ENCODE assay signal across 21 mouse cellular contexts in the genomic region with DNA sequence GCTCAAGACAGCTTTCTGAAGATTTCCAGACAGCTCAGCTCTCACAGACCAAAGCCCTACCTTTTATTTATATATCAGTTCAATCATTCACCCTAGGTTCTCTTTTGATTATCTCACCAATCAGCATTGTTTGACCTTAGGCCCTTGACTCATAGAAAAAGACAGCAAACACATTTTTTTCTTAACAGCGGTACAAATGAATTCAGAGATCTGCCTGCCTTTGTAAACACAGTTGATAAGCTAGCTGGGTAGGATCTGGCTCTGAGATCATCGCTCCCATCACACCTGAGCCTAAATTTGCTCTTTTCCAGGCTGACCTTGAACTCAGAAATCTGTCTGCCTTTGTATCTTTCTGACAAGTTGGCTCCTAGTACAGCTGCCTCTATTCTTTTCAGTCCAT.
A peak's percentile ranks its signal among the peaks of the same experiment; 100 is the strongest.
DNase-seq lines count a peak whose midpoint lies in the region; ATAC-seq and TF ChIP-seq lines count a peak whose summit lies in the region.
"Had no signal": no experiment of that assay in that cellular context is flagged by ENCODE, and none has a peak within 500 bp of the region (broad histone marks: within the 10 kb centered on the region; RNA-seq: fewer than 3 reads in every experiment).

No protein-coding gene starts in this region.

- H3K4me3 ChIP-seq in liver, adult 2 months (ENCODE audit: insufficient read depth, low read depth, low read length), result no peak overlapping the region
- H3K4me3 ChIP-seq in liver, postnatal 0 days (ENCODE audit: low read depth, low read length), result no peak overlapping the region
- H3K4me3 ChIP-seq in small intestine, adult 2 months (ENCODE audit: low read depth, low read length), result no peak overlapping the region
- H3K4me3 ChIP-seq in intestine, embryonic 15.5 days (replicated peaks), result no peak overlapping the region

- no peak for TF ChIP-seq EP300 in liver, postnatal 0 days (IDR thresholded peaks at IDR 0.05; ENCODE audit: low read depth)

- ATAC-seq in liver, postnatal 0 days, result no peak
- no peak for ATAC-seq in intestine, embryonic 15.5 days
- ATAC-seq: activated CD4-positive, CD25-positive, alpha-beta regulatory T cell, adult 4 months; CD4-positive, CD25-positive, alpha-beta regulatory T cell, adult 4 months; Patski had no signal

- no peaks in the 10 kb centered on the region for H3K27me3 ChIP-seq in liver, adult 2 months (ENCODE audit: control insufficient read depth, insufficient read depth, low read length)
- H3K27me3 ChIP-seq in liver, postnatal 0 days (ENCODE audit: insufficient read depth, low read length), result no peaks in the 10 kb centered on the region
- no peaks in the 10 kb centered on the region for H3K27me3 ChIP-seq in small intestine, adult 2 months (ENCODE audit: control insufficient read depth, insufficient read depth, low read length)
- no peaks in the 10 kb centered on the region for H3K27me3 ChIP-seq in intestine, embryonic 15.5 days (replicated peaks)
- H3K27me3 ChIP-seq: CH12.LX, Patski had no signal

- no peaks in the 10 kb centered on the region for H3K79me2 ChIP-seq in liver, adult 2 months (ENCODE audit: control insufficient read depth, insufficient read depth, low read length)

- no peak for TF ChIP-seq CTCF in liver, adult 2 months (IDR thresholded peaks at IDR 0.05; ENCODE audit: low read depth, low read length)
- TF ChIP-seq CTCF in liver, postnatal 0 days (IDR thresholded peaks at IDR 0.05; ENCODE audit: low read depth), result no peak
- no peak for TF ChIP-seq CTCF in small intestine, adult 2 months (IDR thresholded peaks at IDR 0.05; ENCODE audit: extremely low read depth, insufficient read length, insufficient replicate concordance, low read depth, low read length)

- intact Hi-C loops in heart, postnatal 10 days (cut with DNase I), result no loop called here

- no peak overlapping the region for H3K9ac ChIP-seq in liver, adult 2 months (ENCODE audit: low read depth, low read length)
- H3K9ac ChIP-seq in liver, postnatal 0 days (replicated peaks), result no peak overlapping the region
- H3K9ac ChIP-seq in intestine, embryonic 15.5 days, result no peak overlapping the region

- H3K4me1 ChIP-seq in liver, adult 2 months (ENCODE audit: control insufficient read depth, insufficient read depth, low read length), result peaks cover 1% of the 10 kb centered on the region
- H3K4me1 ChIP-seq in liver, postnatal 0 days (ENCODE audit: insufficient read depth), result no peaks in the 10 kb centered on the region
- H3K4me1 ChIP-seq in small intestine, adult 2 months (ENCODE audit: control insufficient read depth, insufficient read depth, insufficient read length, low read length), result peaks cover 13% of the 10 kb centered on the region; the same call in 1 of the 2 replicates
- H3K4me1 ChIP-seq in intestine, embryonic 15.5 days (replicated peaks), result no peaks in the 10 kb centered on the region

- H3K36me3 ChIP-seq in liver, adult 2 months (ENCODE audit: control insufficient read depth, insufficient read depth, low read length), result no peaks in the 10 kb centered on the region
- H3K36me3 ChIP-seq in liver, postnatal 0 days (replicated peaks; ENCODE audit: insufficient read depth, low read length), result no peaks in the 10 kb centered on the region
- no peaks in the 10 kb centered on the region for H3K36me3 ChIP-seq in small intestine, adult 2 months (ENCODE audit: control insufficient read depth, insufficient read depth, low read length)
- H3K36me3 ChIP-seq in intestine, embryonic 15.5 days, result no peaks in the 10 kb centered on the region
- H3K36me3 ChIP-seq: G1E had no signal

- no peaks in the 10 kb centered on the region for H3K9me3 ChIP-seq in liver, postnatal 0 days (ENCODE audit: low read length)
- H3K9me3 ChIP-seq in intestine, embryonic 15.5 days, result no peaks in the 10 kb centered on the region

- WGBS in liver, adult 2 months, result 30% methylated on average over 2 of the region's 2 CpGs
- WGBS in liver, postnatal 0 days (ENCODE audit: insufficient replicate concordance), result 70% methylated on average over 2 of the region's 2 CpGs
- WGBS in small intestine, adult 2 months, result 34% methylated on average over 2 of the region's 2 CpGs
- 51% methylated on average over 2 of the region's 2 CpGs for WGBS in intestine, embryonic 15.5 days

- TF ChIP-seq POLR2A in liver, adult 2 months (IDR thresholded peaks at IDR 0.05; ENCODE audit: extremely low read depth, insufficient read depth, low read length), result no peak
- TF ChIP-seq POLR2A in small intestine, adult 2 months (IDR thresholded peaks at IDR 0.05; ENCODE audit: low read depth, low read length), result no peak

- H3K4me2 ChIP-seq in liver, postnatal 0 days (ENCODE audit: low read depth, low read length), result no peak overlapping the region
- no peak overlapping the region for H3K4me2 ChIP-seq in intestine, embryonic 15.5 days (replicated peaks)

- H3K27ac ChIP-seq in liver, adult 2 months (replicated peaks; ENCODE audit: insufficient read depth, low read depth, low read length), result no peak overlapping the region
- H3K27ac ChIP-seq in liver, postnatal 0 days (ENCODE audit: low read depth), result no peak overlapping the region
- H3K27ac ChIP-seq in small intestine, adult 2 months (ENCODE audit: insufficient read depth, low read depth, low read length), result peak overlapping the region; percentile 70
- H3K27ac ChIP-seq in intestine, embryonic 15.5 days, result no peak overlapping the region

- DNase-seq in heart, adult 11 months, result peak; percentile 33
- no peak for DNase-seq in heart, postnatal 10 days
- peak; percentile 85 for DNase-seq in liver, adult 2 months (ENCODE audit: extremely low read depth, low read depth, low spot score)
- no peak for DNase-seq in liver, postnatal 0 days
- DNase-seq: adrenal gland, adult 2 months; adrenal gland, adult 8-10 months; adrenal gland, postnatal 10 days; adrenal gland, postnatal 14 days; adrenal gland, postnatal 25 days; adrenal gland, postnatal 36 days; B cell, adult 2 months; cerebellum, adult 11 months; cerebellum, adult 11-12 months; cerebellum, adult 18-20 months had no signal

Comparison
In these comparisons a context has a peak if more than half of its experiments do, and no peak if none do; other contexts are left out.
1. DNase-seq: peak in heart, adult 11 months (single experiment) and liver, adult 2 months (single experiment); none in heart, postnatal 10 days (0 of 2) and liver, postnatal 0 days (single experiment).